Mouse (Mus musculus): Measurements from ENCODE around the gene Bcas2. TPM values are rescaled to one million over a fixed set of nuclear protein-coding genes. Genes with fewer than 3 reads are reported as not detected.

Bcas2 gene
- total and polyA plus RNA-seq, 3 experiments, result 20.4 to 51.1 (median 47.8) TPM

DNA sequence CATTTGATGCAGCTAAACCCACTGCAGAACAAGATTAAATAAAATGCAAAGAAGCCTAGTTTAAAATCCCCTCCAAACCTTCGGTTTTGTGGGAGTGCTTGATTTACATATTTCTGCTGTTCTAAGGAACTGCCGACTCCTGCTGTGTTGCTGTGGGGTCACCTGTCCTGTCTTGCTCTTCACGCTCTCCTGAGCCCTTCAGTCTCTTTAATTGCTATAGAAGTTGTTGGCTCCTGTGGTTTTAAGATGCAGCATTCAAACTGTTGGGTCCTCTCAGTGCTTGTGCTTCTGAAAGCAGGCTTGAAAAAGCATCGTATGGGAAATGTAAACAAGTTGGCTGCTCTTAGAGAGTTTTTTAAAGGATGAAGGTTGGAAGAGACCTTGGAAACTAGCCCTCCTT is 43.2 kb upstream of the Bcas2 start:
- Histone ChIP-seq H3K9ac (ENCODE audit: low read depth, low read length) (no peak overlapping the region), H3K79me2 (replicated peaks; ENCODE audit: control insufficient read depth, insufficient read depth, low read length) (no peaks in the 10 kb centered on the region), H3K27me3 (ENCODE audit: control insufficient read depth, insufficient read depth, low read length) (no peaks in the 10 kb centered on the region), H3K4me3 (no peak overlapping the region), H3K27ac (no peak overlapping the region), H3K4me1 (ENCODE audit: control insufficient read depth, insufficient read depth, low read length) (peaks cover 8% of the 10 kb centered on the region), H3K36me3 (ENCODE audit: control insufficient read depth, insufficient read depth, low read length) (no peaks in the 10 kb centered on the region; the same call in 1 of the 2 replicates)
- WGBS, result 76% methylated on average over 4 of the region's 4 CpGs
- TF ChIP-seq CTCF (IDR thresholded peaks at IDR 0.05) (no peak), POLR2A (IDR thresholded peaks at IDR 0.05; ENCODE audit: insufficient read depth, low read depth, low read length) (no peak), EP300 (IDR thresholded peaks at IDR 0.05; ENCODE audit: insufficient read depth, low read depth, low read length) (no peak)
- intact Hi-C loops (cut with DNase I), result no loop called here
- no peak for DNase-seq

DNA sequence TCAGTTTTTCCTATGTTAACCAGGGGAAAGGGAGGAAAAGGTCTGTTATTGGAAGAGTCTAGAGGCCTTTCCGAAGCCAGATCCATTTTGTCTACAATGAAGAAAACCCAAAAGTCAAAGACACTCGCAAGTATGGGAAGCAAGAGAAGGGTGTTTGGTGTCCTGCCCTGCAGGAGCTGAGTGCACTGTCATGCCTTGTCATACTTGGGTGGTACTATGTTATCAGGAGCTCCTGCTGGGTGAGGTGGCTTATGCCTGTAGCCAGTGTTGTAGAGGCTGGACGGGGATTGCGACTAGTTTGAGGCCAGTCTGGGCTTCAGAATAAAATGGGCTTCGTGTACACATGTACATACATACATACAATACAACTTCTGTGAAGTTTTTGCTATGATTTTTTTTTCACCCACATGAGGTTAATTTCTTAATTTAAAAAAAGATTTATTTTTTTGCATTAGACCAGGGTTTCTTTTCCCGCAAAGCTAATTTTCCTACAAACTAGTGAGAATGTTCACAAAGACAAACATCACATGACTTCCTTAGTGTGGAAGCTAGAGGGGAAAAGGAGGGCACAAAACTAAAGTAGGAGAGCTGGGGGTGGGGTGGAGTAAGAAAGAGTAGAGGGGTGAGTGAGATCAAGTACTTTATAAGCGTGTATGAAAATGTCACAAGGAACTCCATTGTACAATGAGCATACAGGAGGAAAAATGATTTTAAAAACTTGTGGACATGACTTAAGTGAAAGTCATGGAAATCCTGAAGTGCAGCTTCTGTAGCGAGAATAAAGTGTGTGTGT is 41.9 kb upstream of the Bcas2 start:
- Histone ChIP-seq H3K27ac (peak overlapping the region; percentile 10), H3K36me3 (ENCODE audit: control insufficient read depth, insufficient read depth, low read length) (no peaks in the 10 kb centered on the region; the same call in 1 of the 2 replicates), H3K4me3 (no peak overlapping the region), H3K4me1 (ENCODE audit: control insufficient read depth, insufficient read depth, low read length) (peaks cover 8% of the 10 kb centered on the region), H3K79me2 (replicated peaks; ENCODE audit: control insufficient read depth, insufficient read depth, low read length) (no peaks in the 10 kb centered on the region), H3K27me3 (ENCODE audit: control insufficient read depth, insufficient read depth, low read length) (no peaks in the 10 kb centered on the region), H3K9ac (ENCODE audit: low read depth, low read length) (peak overlapping the region; percentile 30; the same call in 1 of the 2 replicates)
- 56% methylated on average over 8 of the region's 8 CpGs for WGBS
- DNase-seq, result no peak
- intact Hi-C loops (cut with DNase I), result no loop called here
- TF ChIP-seq CTCF (IDR thresholded peaks at IDR 0.05) (no peak), POLR2A (IDR thresholded peaks at IDR 0.05; ENCODE audit: insufficient read depth, low read depth, low read length) (no peak), EP300 (IDR thresholded peaks at IDR 0.05; ENCODE audit: insufficient read depth, low read depth, low read length) (no peak)

DNA sequence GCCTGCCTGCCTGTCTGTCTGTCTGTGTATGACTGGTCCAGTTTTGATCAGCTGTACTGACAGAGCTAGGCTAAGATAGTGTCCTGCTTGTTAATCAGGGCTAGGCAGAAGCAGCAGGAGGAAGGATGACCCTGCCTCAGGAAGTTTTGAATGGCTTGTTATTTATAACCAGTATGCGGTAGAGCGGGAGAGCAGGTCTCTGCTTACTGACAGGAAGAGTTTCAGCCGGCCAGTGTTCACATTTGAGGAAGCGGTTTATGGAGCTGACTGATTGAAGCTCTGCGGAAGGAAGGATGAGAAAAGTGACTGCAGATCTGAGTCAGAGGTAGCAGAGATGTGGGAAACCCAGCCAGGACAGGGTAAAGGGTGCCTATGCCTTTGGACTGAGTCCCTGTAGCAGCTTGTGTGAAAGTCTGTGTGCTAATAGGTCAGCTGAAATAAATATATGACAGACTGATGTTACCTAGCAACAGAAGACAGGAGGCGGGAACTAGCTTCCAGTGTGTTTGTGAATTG is 41.2 kb upstream of the Bcas2 start:
- no peak for TF ChIP-seq POLR2A (IDR thresholded peaks at IDR 0.05; ENCODE audit: insufficient read depth, low read depth, low read length)
- no peak for TF ChIP-seq CTCF (IDR thresholded peaks at IDR 0.05)
- TF ChIP-seq EP300 (IDR thresholded peaks at IDR 0.05; ENCODE audit: insufficient read depth, low read depth, low read length), result peak; percentile 31; the same call in 1 of the 2 replicates
- H3K4me1 ChIP-seq (ENCODE audit: control insufficient read depth, insufficient read depth, low read length), result peaks cover 8% of the 10 kb centered on the region
- no peaks in the 10 kb centered on the region for H3K79me2 ChIP-seq (replicated peaks; ENCODE audit: control insufficient read depth, insufficient read depth, low read length)
- intact Hi-C loops (cut with DNase I), result no loop called here
- peak overlapping the region; percentile 64 for H3K27ac ChIP-seq
- H3K36me3 ChIP-seq (ENCODE audit: control insufficient read depth, insufficient read depth, low read length), result no peaks in the 10 kb centered on the region; the same call in 1 of the 2 replicates
- peak overlapping the region; percentile 30; the same call in 1 of the 2 replicates for H3K9ac ChIP-seq (ENCODE audit: low read depth, low read length)
- 23% methylated on average over 6 of the region's 6 CpGs for WGBS
- no peaks in the 10 kb centered on the region for H3K27me3 ChIP-seq (ENCODE audit: control insufficient read depth, insufficient read depth, low read length)
- peak; percentile 32 to 54 for DNase-seq
- H3K4me3 ChIP-seq, result no peak overlapping the region

DNA sequence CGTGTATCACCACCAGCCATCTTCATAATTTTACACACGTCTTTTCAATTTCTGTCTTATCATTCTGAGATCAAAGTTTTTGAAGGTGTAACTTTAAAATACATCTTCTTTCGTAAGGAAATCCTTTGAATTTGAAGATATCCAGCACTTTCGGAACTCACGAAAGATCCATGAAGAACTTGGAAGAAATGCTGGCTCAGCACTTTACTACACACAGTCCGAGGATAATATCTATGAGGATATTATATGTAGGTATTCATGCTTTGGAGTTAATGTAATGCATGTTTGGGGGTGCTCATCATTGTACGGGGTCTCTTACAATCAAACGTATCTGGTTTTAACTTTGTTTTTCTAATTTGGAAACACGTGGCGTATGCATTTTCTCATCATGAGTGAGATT is 38.4 kb upstream of the Bcas2 start:
- intact Hi-C loops (cut with DNase I), result no loop called here
- H3K27me3 ChIP-seq (ENCODE audit: control insufficient read depth, insufficient read depth, low read length), result no peaks in the 10 kb centered on the region
- H3K4me3 ChIP-seq, result no peak overlapping the region
- no peak overlapping the region for H3K27ac ChIP-seq
- peaks cover 8% of the 10 kb centered on the region for H3K4me1 ChIP-seq (ENCODE audit: control insufficient read depth, insufficient read depth, low read length)
- TF ChIP-seq EP300 (IDR thresholded peaks at IDR 0.05; ENCODE audit: insufficient read depth, low read depth, low read length) (no peak), CTCF (IDR thresholded peaks at IDR 0.05) (no peak), POLR2A (IDR thresholded peaks at IDR 0.05; ENCODE audit: insufficient read depth, low read depth, low read length) (no peak)
- WGBS, result 97% methylated on average over 10 of the region's 10 CpGs
- H3K79me2 ChIP-seq (replicated peaks; ENCODE audit: control insufficient read depth, insufficient read depth, low read length), result no peaks in the 10 kb centered on the region
- DNase-seq, result no peak
- H3K9ac ChIP-seq (ENCODE audit: low read depth, low read length), result no peak overlapping the region
- no peaks in the 10 kb centered on the region; the same call in 1 of the 2 replicates for H3K36me3 ChIP-seq (ENCODE audit: control insufficient read depth, insufficient read depth, low read length)

DNA sequence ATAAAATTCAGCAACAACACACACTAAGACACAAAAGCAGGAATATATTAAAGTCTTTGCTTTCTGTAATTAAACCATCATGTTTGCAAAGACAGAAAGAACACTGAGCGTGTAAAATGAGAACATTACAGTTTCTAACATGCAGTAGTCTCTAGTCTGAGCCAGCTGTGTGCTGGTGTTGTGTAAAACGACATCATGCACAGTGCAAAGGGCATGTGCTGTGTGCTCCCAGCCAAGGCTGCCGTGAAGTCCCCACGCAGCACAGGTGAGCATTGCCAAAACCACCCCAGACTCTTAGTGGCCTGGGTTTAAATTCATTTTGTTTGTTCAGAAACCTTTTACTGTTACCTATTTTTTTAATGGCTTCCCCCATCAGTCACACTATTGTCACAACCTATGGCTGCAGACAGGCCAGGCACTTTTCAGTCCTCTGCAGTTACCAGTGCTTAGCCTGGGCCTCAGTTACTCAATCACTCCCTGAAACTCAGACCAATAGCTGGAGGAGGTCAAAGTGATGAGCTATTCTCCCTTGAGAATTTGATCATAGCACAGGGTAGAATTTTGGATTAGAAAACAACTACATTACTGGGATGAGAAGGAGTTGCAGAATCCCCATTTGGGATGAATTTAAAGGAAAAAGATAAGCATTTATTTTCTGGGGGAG is 34.9 kb upstream of the Bcas2 start:
- Histone ChIP-seq H3K9ac (ENCODE audit: low read depth, low read length) (no peak overlapping the region), H3K79me2 (replicated peaks; ENCODE audit: control insufficient read depth, insufficient read depth, low read length) (no peaks in the 10 kb centered on the region), H3K27ac (no peak overlapping the region), H3K4me3 (no peak overlapping the region), H3K27me3 (ENCODE audit: control insufficient read depth, insufficient read depth, low read length) (no peaks in the 10 kb centered on the region), H3K36me3 (ENCODE audit: control insufficient read depth, insufficient read depth, low read length) (no peaks in the 10 kb centered on the region; the same call in 1 of the 2 replicates), H3K4me1 (ENCODE audit: control insufficient read depth, insufficient read depth, low read length) (peaks cover 6% of the 10 kb centered on the region)
- intact Hi-C loops (cut with DNase I), result no loop called here
- TF ChIP-seq EP300 (IDR thresholded peaks at IDR 0.05; ENCODE audit: insufficient read depth, low read depth, low read length) (no peak), CTCF (IDR thresholded peaks at IDR 0.05) (no peak), POLR2A (IDR thresholded peaks at IDR 0.05; ENCODE audit: insufficient read depth, low read depth, low read length) (no peak)
- no peak for DNase-seq
- 80% methylated on average over 4 of the region's 4 CpGs for WGBS

All from heart, adult 2 months (tissue).